Mouse (Mus musculus) ES-E14 (cell line): ENCODE results near the gene Prss16.

Experiments used
- HCFC1 ChIP-seq: IDR thresholded peaks from 2 replicates; pipeline ENCODE4 v1.6.1; 2012; ENCODE audit warnings: low read length, inconsistent platforms, borderline replicate concordance; ENCODE audit not compliant: insufficient read depth
- MAFK ChIP-seq: IDR thresholded peaks from 2 replicates; pipeline ENCODE4 v1.6.1; 2014; ENCODE audit warnings: mild to moderate bottlenecking, low read depth, low read length, inconsistent platforms; ENCODE audit not compliant: insufficient read depth
- ZNF384 ChIP-seq: IDR thresholded peaks from 2 replicates; pipeline ENCODE4 v1.6.1; 2012; ENCODE audit warnings: low read depth, low read length, inconsistent platforms

DNA sequence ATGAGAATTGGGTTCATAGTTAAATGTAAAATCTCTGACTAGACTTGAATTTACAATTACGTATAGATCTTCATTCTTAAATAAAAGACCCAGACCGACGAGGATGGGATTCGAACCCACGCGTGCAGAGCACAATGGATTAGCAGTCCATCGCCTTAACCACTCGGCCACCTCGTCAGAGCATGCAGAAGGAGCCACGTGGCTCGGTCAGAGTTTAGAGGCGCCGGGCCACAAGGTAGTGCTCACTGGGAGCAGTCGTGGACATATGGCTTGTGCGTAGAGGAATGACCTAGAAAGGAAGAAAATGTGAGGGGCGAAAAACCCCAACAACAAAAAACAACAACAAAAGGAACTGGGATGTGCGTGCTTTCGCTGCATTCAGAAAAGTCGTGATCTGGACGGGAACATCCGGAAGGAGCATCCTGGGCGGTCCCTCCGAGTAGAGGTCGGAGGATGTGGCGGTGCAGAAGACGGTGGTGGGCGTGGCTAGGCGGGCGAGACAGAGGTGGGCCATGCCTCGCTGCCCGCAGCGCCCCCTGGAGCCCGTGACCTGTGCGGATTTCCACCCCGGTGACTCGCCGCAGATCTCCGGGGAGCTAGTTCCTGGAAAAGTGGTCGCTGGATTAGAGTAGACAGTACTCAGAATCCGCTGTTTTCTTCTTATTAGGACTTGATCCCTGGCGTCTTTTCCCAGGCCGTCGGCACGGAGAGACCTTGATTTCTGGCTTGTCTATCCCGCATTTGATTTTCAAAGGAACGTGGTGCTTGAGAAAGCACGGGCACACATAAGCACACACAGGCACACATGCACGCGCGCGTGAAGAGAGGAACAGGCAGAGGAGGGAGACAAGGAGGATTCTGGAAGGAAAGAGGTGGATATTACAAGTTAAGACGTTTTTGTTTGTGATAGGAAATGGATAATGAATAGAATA lies 41.3 kb upstream of the Prss16 start:
- TF ChIP-seq HCFC1 (peak; percentile 62; the same call in 1 of the 2 replicates), MAFK (peak; percentile 59; the same call in 1 of the 2 replicates), ZNF384 (no peak)
